Mouse (Mus musculus): ENCODE measurements around the gene Gm6525.

Gene Gm6525

DNA sequence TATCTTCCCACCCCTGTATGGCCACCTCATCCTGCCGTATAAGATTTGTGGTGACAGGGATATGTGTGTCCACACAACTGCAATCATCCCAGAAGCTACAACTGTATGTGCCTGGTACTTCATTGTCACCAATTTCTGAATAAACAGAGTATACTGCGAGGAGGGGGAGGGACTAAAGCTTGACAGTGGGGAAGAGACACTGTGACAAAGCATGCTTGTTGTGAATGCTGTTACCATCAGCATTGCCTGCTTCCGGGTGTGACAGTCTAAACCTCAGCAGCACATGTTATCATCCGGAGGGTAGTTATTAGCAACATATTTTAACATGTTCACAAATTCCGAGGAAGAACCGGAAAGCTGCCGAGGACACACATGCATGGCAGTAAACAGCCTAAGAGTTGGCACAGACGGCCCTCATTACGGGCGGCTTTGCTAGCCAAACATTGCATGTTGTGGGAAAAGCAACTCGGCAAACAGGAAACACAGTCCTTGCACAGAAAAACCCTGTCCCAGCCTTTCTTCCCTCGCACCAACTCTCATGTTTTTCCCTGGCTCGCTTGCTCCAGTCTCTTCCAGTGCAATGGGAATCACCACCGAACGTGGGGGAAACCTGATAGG is 41.9 kb downstream of the Gm6525 start:
- no peak for DNase-seq

DNA sequence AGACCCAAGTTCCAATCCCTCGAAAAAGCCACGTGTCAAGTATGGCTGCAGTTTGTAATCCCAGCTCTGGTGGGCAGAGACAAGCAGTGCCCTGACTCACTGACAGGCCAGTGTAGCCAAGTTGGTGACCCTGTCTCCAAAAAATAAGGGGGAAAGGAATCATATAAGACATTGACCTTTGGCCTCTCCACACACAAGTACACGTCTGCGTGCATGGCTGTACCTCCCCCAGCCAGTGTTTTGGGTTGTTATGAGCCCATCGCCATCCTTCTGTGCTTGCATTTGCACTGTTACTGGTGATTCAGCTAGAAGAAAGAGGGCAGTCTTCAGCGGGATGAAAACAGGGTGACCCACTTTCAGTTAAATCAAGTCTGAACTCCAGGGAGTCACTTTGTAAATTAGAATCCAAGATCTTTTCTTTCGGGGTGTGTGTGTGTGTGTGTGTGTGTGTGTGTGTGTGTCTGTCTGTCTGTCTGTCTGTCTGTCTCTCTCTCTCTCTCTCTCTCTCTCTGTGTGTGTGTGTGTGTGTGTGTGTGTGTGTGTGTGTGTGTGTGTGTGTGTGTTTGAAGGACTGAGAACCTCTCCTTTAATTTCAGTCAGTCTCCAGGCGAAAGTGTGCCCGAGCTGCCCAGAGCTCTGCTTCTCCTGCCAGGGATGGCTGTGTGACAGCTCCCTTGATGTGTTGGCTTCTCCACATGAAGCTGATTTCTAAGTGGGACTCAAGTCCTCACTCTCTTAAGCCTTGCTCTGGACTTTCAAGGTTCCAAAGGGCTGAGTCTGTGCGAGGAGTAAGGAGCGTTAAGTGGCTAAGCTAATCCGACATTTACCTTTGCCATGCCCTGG is 43.4 kb downstream of the Gm6525 start:
- no peak for DNase-seq

DNA sequence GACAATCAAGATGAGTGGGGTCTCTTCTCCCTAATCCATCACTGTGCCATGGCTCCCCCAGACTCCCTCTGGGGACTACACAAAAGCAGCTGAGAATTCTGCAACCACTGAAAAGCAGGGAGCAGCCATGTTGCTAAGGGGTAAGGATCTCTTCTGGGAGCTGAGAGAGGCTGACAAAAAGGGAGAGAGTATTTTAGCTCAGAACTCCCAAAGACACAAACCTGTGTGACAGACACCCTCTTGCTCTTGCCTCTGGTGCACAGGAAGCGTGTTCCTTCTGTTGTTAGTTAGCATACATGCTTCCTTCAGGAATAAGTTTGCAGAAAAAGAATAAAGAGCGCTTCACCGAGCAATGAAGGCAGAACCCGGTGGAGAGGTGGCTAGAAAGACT is 44.1 kb downstream of the Gm6525 start:
- DNase-seq, result no peak

DNA sequence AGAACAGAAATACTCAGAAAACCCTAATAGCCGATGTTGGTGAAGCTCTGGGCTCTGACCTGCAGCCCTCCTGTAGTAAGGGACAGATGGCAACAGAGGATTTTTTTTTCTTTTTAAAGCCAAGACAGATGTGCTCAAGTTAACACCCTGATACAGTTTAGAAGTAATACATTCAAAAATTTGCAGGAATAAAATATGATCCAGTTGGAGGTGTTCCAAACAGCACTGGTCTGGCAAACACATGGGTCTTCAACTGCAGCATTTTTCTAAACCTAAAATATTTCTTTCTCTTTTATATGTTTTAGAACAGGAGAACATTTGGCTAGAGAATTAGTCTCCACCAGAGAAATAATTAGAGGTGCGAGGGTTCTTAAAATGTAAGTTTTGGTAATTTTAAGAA is 44.6 kb downstream of the Gm6525 start:
- no peak for DNase-seq

DNA sequence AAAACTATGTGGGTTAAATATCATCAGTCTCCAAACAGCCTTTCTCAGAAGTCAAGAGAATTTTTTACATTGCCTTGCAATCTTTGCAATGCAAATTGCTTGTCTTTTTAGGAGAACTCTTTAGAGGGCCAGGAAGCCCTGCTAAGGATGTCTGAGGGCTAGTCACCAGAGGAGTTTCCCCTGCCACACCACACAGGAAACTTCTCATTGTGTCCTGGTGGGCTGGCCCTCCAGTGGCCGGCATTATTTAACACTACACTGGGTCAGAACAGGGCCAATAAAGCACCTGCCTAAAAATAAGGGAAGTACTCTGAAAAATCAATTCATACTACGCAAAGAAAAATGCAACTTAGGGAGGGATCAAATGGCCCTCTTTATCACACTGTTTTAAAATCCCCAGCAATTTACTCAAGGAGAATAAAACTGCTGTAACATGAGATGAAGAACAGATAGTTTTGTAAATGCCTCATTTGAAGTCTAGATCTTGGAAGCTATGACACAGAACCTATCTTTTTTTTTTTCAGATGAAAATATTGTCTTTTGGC is 45.3 kb downstream of the Gm6525 start:
- DNase-seq, result no peak

DNA sequence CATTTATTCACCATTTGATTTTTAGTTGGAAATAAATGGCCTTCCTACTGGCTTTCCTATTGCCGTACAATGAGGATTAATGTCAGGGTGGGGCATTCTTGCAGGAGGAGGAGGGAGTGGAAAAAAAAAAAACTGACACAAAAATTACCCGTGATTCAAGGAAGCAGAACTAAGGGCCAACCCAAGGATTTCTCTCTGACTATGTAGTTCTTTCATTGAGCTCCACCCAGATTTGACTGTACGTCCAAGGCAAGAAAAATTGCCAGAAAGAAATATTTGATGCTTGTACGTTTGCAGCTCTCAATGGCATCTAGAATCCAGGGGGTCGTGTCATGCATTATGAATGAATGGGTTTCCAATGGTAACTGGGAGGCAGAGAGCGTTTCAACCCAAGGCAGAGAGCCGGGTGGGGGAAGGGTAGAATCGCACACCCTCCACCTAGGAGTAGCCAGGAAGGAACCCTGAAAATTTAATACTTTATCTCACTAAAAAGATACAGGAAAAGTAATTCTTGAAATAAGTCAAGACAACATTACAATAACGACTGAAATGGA is 45.9 kb downstream of the Gm6525 start:
- no peak for DNase-seq

DNA sequence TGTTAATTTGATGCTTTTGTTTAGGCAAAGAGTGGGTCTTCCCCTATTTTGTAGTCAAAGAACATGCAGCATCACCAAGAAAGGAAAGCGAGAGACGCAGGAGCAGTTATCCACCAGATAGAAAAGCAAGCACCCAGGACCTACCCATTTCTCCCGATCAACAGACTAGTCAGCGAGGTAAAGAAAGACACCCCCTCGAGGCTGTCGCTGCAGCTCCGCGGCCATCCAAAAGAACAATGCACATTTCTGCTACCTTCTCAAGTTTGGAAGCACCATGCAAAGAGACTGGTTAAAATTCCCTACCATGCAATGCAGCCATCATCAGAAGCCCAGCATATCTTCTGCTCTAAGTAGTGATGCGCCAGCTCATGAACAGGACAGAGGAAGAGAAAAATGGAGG is 46.4 kb downstream of the Gm6525 start:
- DNase-seq, result no peak

DNA sequence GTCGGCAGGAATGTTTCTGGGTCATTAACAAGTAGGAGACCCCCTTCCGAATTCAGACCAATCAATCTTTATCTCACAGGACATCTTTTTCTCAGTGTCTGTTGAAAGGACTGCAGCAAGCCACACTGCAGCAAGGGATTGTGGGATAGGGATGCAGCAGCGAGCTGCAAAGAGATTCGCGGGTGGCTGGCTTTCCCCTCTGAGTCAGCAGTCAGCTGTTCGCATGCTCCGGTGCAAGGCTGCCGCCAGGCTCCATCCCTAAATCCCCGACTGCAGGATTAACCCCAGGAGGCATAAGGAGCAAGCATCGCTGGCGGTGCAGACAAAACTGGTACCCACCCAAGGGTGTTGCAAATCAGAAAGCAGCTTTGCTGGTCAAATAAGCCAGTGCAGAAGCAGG is 46.8 kb downstream of the Gm6525 start:
- peak; percentile 35 for DNase-seq

All from lung, postnatal 36 days (tissue).